Mouse (Mus musculus) heart, embryonic 13.5 days (tissue): ENCODE data around the gene Plk3. TPM values are rescaled to one million over a fixed set of nuclear protein-coding genes. Genes with fewer than 3 reads are reported as not detected.
"Not testable (repeated sequence)": the region's sequence is repeated elsewhere in the genome, so short reads cannot be mapped to it uniquely, and the experiment has no call there.

Source experiments
- ATAC-seq: fragments of 200-750 bp; cut with Nextera tagmentation; 2 replicates; pipeline ENCODE4 v1.8.0; 2017; ENCODE audit warnings: moderate TSS enrichment; ENCODE audit not compliant: insufficient number of reproducible peaks, low FRiP score, low TSS enrichment; ENCODE audit errors: extremely low read depth
- H3K27ac ChIP-seq: fragments of 300-500 bp; sonication (generic); replicated peaks from 2 replicates; pipeline ENCODE4 v1.5.1; 2015; ENCODE audit warnings: moderate library complexity, mild to moderate bottlenecking, inconsistent platforms
- H3K27me3 ChIP-seq: fragments of 300-500 bp; sonication (generic); replicated peaks from 2 replicates; pipeline ENCODE4 v1.6.1; 2015; ENCODE audit warnings: mild to moderate bottlenecking, inconsistent platforms
- H3K36me3 ChIP-seq: fragments of 300-500 bp; sonication (generic); 2 replicates; pipeline ENCODE4 v1.6.1; 2015; ENCODE audit warnings: mild to moderate bottlenecking, inconsistent platforms
- H3K4me1 ChIP-seq: fragments of 300-500 bp; sonication (generic); 2 replicates; pipeline ENCODE4 v1.6.1; 2015; ENCODE audit warnings: inconsistent platforms
- H3K4me2 ChIP-seq: fragments of 300-500 bp; sonication (generic); 2 replicates; pipeline ENCODE4 v1.6.1; 2015; ENCODE audit warnings: inconsistent platforms, mild to moderate bottlenecking, moderate library complexity
- H3K4me3 ChIP-seq: fragments of 300-500 bp; sonication (generic); 2 replicates; pipeline ENCODE4 v1.5.1; 2015; ENCODE audit warnings: moderate library complexity, mild to moderate bottlenecking, inconsistent platforms
- H3K9ac ChIP-seq: fragments of 300-500 bp; sonication (generic); 2 replicates; pipeline ENCODE4 v1.6.1; 2015; ENCODE audit warnings: inconsistent platforms, mild to moderate bottlenecking, moderate library complexity
- H3K9me3 ChIP-seq: fragments of 300-500 bp; sonication (generic); 2 replicates; pipeline ENCODE4 v1.6.1; 2016; ENCODE audit warnings: inconsistent platforms
- WGBS: fragments of 180-500 bp; shearing (Covaris S2); methylation state at CpG from one replicate; pipeline ENCODE4 v1.1.7; 2015; ENCODE audit warnings: mixed read lengths; 5-methylcytosine and 5-hydroxymethylcytosine counted together
- polyA plus RNA-seq: library from polyadenylated mRNA; unstranded; fragments of >200 nt; fragmentation: Nextera tagmentation; extraction: Ambion mirVana; gene quantifications from 2 replicates; pipeline ENCODE4 v1.2.1, GENCODE M21; 2015

Gene Plk3
- 2.1 TPM in 2 replicates for polyA plus RNA-seq

- peak; percentile 89 for ATAC-seq
- Histone ChIP-seq H3K9ac (peak within 1 kb of the TSS; percentile 93), H3K36me3 (peaks cover 7% of the 10 kb centered on the region), H3K9me3 (no peaks in the 10 kb centered on the region), H3K27me3 (peaks cover 30% of the 10 kb centered on the region), H3K27ac (no peak within 1 kb of the TSS), H3K4me1 (peaks cover 15% of the 10 kb centered on the region), H3K4me2 (peak within 1 kb of the TSS; percentile 100), H3K4me3 (peak within 1 kb of the TSS; percentile 90)
- WGBS: 1% methylated on average over 48 of the region's 48 CpGs
Measured at GRCm38 (mm10) chr4:117133817-117134600, at the start of gene Plk3. Gene Plk3 (minus strand): TSS chr4:117133963.

GRCm38 (mm10) chr4:117182759-117183096 lies 49.0 kb upstream of the Plk3 start:
- Histone ChIP-seq H3K9ac (peak overlapping the region; percentile 81), H3K4me2 (peak overlapping the region; percentile 80), H3K27ac (peak overlapping the region; percentile 53; the same call in 1 of the 2 replicates), H3K4me3 (peak overlapping the region; percentile 66), H3K4me1 (peaks cover 11% of the 10 kb centered on the region), H3K36me3 (peaks cover 26% of the 10 kb centered on the region)
- not testable (repeated sequence) for H3K27me3 ChIP-seq, ATAC-seq, H3K9me3 ChIP-seq
- WGBS: 15% methylated on average over 9 of the region's 9 CpGs

- peak within 1 kb of the TSS; percentile 80 for H3K4me2 ChIP-seq
- H3K27ac ChIP-seq: peak within 1 kb of the TSS; percentile 53
- peaks cover 32% of the 10 kb centered on the region for H3K36me3 ChIP-seq
- peaks cover 11% of the 10 kb centered on the region for H3K4me1 ChIP-seq
- peak; percentile 91 for ATAC-seq
- H3K27me3 ChIP-seq: peaks cover 7% of the 10 kb centered on the region; the same call in 1 of the 2 replicates
- WGBS: 1% methylated on average over 42 of the region's 42 CpGs
- peak within 1 kb of the TSS; percentile 81 for H3K9ac ChIP-seq
- H3K4me3 ChIP-seq: peak within 1 kb of the TSS; percentile 66
- no peaks in the 10 kb centered on the region for H3K9me3 ChIP-seq
Measured at GRCm38 (mm10) chr4:117181863-117182758, 48.3 kb upstream of the Plk3 start, which contains the start of gene Kif2c. Gene Kif2c (minus strand): TSS chr4:117182639.

GRCm38 (mm10) chr4:117169936-117170335 lies 36.2 kb upstream of the Plk3 start:
- no peak overlapping the region for H3K27ac ChIP-seq
- no peak overlapping the region for H3K9ac ChIP-seq
- H3K27me3 ChIP-seq: no peaks in the 10 kb centered on the region
- no peak overlapping the region for H3K4me2 ChIP-seq
- no peaks in the 10 kb centered on the region for H3K4me1 ChIP-seq
- H3K36me3 ChIP-seq: peaks cover 99% of the 10 kb centered on the region
- 89% methylated on average over 5 of the region's 5 CpGs for WGBS
- H3K9me3 ChIP-seq: no peaks in the 10 kb centered on the region
- H3K4me3 ChIP-seq: no peak overlapping the region
- no peak for ATAC-seq

GRCm38 (mm10) chr4:117161183-117161582 lies 27.4 kb upstream of the Plk3 start:
- H3K36me3 ChIP-seq: peaks cover 79% of the 10 kb centered on the region
- H3K27me3 ChIP-seq: no peaks in the 10 kb centered on the region
- no peak overlapping the region for H3K9ac ChIP-seq
- WGBS: 79% methylated on average over 4 of the region's 4 CpGs
- H3K27ac ChIP-seq: no peak overlapping the region
- H3K4me2 ChIP-seq: no peak overlapping the region
- ATAC-seq: no peak
- H3K4me1 ChIP-seq: no peaks in the 10 kb centered on the region
- no peak overlapping the region for H3K4me3 ChIP-seq
- no peaks in the 10 kb centered on the region for H3K9me3 ChIP-seq

GRCm38 (mm10) chr4:117159666-117160065 lies 25.9 kb upstream of the Plk3 start:
- no peak overlapping the region for H3K4me2 ChIP-seq
- no peak overlapping the region for H3K9ac ChIP-seq
- no peaks in the 10 kb centered on the region for H3K9me3 ChIP-seq
- ATAC-seq: no peak
- H3K4me3 ChIP-seq: no peak overlapping the region
- WGBS: 82% methylated on average over 10 of the region's 10 CpGs
- H3K4me1 ChIP-seq: peaks cover 4% of the 10 kb centered on the region
- H3K36me3 ChIP-seq: peaks cover 66% of the 10 kb centered on the region
- H3K27me3 ChIP-seq: no peaks in the 10 kb centered on the region
- no peak overlapping the region for H3K27ac ChIP-seq

- H3K27ac ChIP-seq: peak overlapping the region; percentile 94
- WGBS: 31% methylated on average over 6 of the region's 6 CpGs
- ATAC-seq: no peak
- H3K36me3 ChIP-seq: peaks cover 65% of the 10 kb centered on the region
- no peaks in the 10 kb centered on the region for H3K27me3 ChIP-seq
- peak overlapping the region; percentile 99 for H3K9ac ChIP-seq
- peak overlapping the region; percentile 77 for H3K4me2 ChIP-seq
- H3K9me3 ChIP-seq: no peaks in the 10 kb centered on the region
- H3K4me1 ChIP-seq: peaks cover 29% of the 10 kb centered on the region
- H3K4me3 ChIP-seq: peak overlapping the region; percentile 85
Measured at GRCm38 (mm10) chr4:117156372-117156771, 22.6 kb upstream of the Plk3 start.

- peak; percentile 76 for ATAC-seq
- H3K27ac ChIP-seq: peak within 1 kb of the TSS; percentile 94
- peak within 1 kb of the TSS; percentile 85 for H3K4me3 ChIP-seq
- H3K27me3 ChIP-seq: no peaks in the 10 kb centered on the region
- H3K4me1 ChIP-seq: peaks cover 29% of the 10 kb centered on the region
- no peaks in the 10 kb centered on the region for H3K9me3 ChIP-seq
- H3K4me2 ChIP-seq: peak within 1 kb of the TSS; percentile 77
- WGBS: under 1% methylated on average over 52 of the region's 52 CpGs
- peak within 1 kb of the TSS; percentile 99 for H3K9ac ChIP-seq
- H3K36me3 ChIP-seq: peaks cover 65% of the 10 kb centered on the region
Measured at GRCm38 (mm10) chr4:117155792-117156355, 22.1 kb upstream of the Plk3 start, which contains the start of gene Rps8. Gene Rps8 (minus strand): TSS chr4:117156243.

- Histone ChIP-seq H3K4me3 (peak overlapping the region; percentile 85), H3K9me3 (no peaks in the 10 kb centered on the region), H3K36me3 (peaks cover 65% of the 10 kb centered on the region), H3K4me2 (peak overlapping the region; percentile 77), H3K27me3 (no peaks in the 10 kb centered on the region), H3K9ac (peak overlapping the region; percentile 99), H3K27ac (peak overlapping the region; percentile 94), H3K4me1 (peaks cover 29% of the 10 kb centered on the region)
- WGBS: under 1% methylated on average over 44 of the region's 44 CpGs
- ATAC-seq: no peak
Measured at GRCm38 (mm10) chr4:117155020-117155791, 21.4 kb upstream of the Plk3 start.

- Histone ChIP-seq H3K27me3 (no peaks in the 10 kb centered on the region), H3K4me1 (peaks cover 29% of the 10 kb centered on the region), H3K9me3 (no peaks in the 10 kb centered on the region), H3K9ac (peak overlapping the region; percentile 99; the same call in 1 of the 2 replicates), H3K27ac (no peak overlapping the region), H3K36me3 (peaks cover 67% of the 10 kb centered on the region), H3K4me2 (0 out of 2 replicates have a peak overlapping the region, but pooled peaks have one; percentile 6), H3K4me3 (no peak overlapping the region)
- no peak for ATAC-seq
- WGBS: 58% methylated on average over 5 of the region's 5 CpGs
Measured at GRCm38 (mm10) chr4:117152714-117153113, 19.0 kb upstream of the Plk3 start.
